In genomic region chr4:128971065-128971694, GRCm38 (mm10) we compare ENCODE assay signal across 8 mouse cellular contexts. TPM values are rescaled to one million over a fixed set of nuclear protein-coding genes. Genes with fewer than 3 reads are reported as not detected.
DNase-seq lines count a peak whose midpoint lies in the region; ATAC-seq and TF ChIP-seq lines count a peak whose summit lies in the region.

No protein-coding gene starts in this region.

- no peaks in the 10 kb centered on the region for H3K4me1 ChIP-seq in hindbrain, embryonic 11.5 days (replicated peaks; ENCODE audit: control insufficient read depth, insufficient read depth, low read length)
- H3K4me1 ChIP-seq in hindbrain, embryonic 13.5 days (replicated peaks) = peaks cover 18% of the 10 kb centered on the region
- H3K4me1 ChIP-seq in bone marrow macrophage, adult 2 months (ENCODE audit: control insufficient read depth, insufficient read depth, low read length) = peaks cover 16% of the 10 kb centered on the region
- peaks cover 11% of the 10 kb centered on the region; the same call in 1 of the 2 replicates for H3K4me1 ChIP-seq in embryonic facial prominence, embryonic 14.5 days (ENCODE audit: control insufficient read depth, insufficient read depth, low read length)
- H3K4me1 ChIP-seq in hindbrain, embryonic 15.5 days (replicated peaks) = peaks cover 14% of the 10 kb centered on the region
- 0 out of 2 replicates have a peak, but pooled peaks cover 2% of the 10 kb centered on the region for H3K4me1 ChIP-seq in testis, adult 2 months (ENCODE audit: control insufficient read depth, insufficient read depth, low read length)

- no peaks in the 10 kb centered on the region for H3K9me3 ChIP-seq in hindbrain, embryonic 11.5 days (ENCODE audit: control insufficient read depth, low read length)
- no peaks in the 10 kb centered on the region for H3K9me3 ChIP-seq in hindbrain, embryonic 13.5 days
- H3K9me3 ChIP-seq in embryonic facial prominence, embryonic 14.5 days (ENCODE audit: control insufficient read depth, low read length) = no peaks in the 10 kb centered on the region
- H3K9me3 ChIP-seq in hindbrain, embryonic 15.5 days = no peaks in the 10 kb centered on the region

- no peaks in the 10 kb centered on the region for H3K36me3 ChIP-seq in hindbrain, embryonic 11.5 days (ENCODE audit: control insufficient read depth, insufficient read depth, low read length)
- H3K36me3 ChIP-seq in hindbrain, embryonic 13.5 days = no peaks in the 10 kb centered on the region
- no peaks in the 10 kb centered on the region for H3K36me3 ChIP-seq in embryonic facial prominence, embryonic 14.5 days (ENCODE audit: control insufficient read depth, insufficient read depth, low read length)
- H3K36me3 ChIP-seq in hindbrain, embryonic 15.5 days = no peaks in the 10 kb centered on the region
- H3K36me3 ChIP-seq in testis, adult 2 months (ENCODE audit: control insufficient read depth, insufficient read depth, low read length) = no peaks in the 10 kb centered on the region

- no peak for TF ChIP-seq POLR2A in bone marrow macrophage, adult 2 months (IDR thresholded peaks at IDR 0.05; ENCODE audit: borderline replicate concordance, low read depth, low read length)
- no peak for TF ChIP-seq POLR2A in testis, adult 2 months (IDR thresholded peaks at IDR 0.05; ENCODE audit: control insufficient read depth, low read depth, low read length)

- DNase-seq in hindbrain, embryonic 11.5 days (ENCODE audit: low spot score) = peak; percentile 86
- DNase-seq in embryonic facial prominence, embryonic 14.5 days (ENCODE audit: low spot score) = peak; percentile 73
- peak; percentile 88 for DNase-seq in left cerebral cortex, postnatal 4 days

- peak; percentile 70 for TF ChIP-seq CTCF in bone marrow macrophage, adult 2 months (IDR thresholded peaks at IDR 0.05; ENCODE audit: low read depth, low read length)
- peak; percentile 66; the same call in 1 of the 2 replicates for TF ChIP-seq CTCF in testis, adult 2 months (IDR thresholded peaks at IDR 0.05; ENCODE audit: control insufficient read depth, insufficient read depth, insufficient replicate concordance, low read depth, low read length)

- no peak overlapping the region for H3K4me3 ChIP-seq in hindbrain, embryonic 11.5 days (ENCODE audit: low read depth, low read length)
- H3K4me3 ChIP-seq in hindbrain, embryonic 13.5 days = no peak overlapping the region
- H3K4me3 ChIP-seq in bone marrow macrophage, adult 2 months (ENCODE audit: insufficient read depth, low read length) = no peak overlapping the region
- no peak overlapping the region for H3K4me3 ChIP-seq in embryonic facial prominence, embryonic 14.5 days (ENCODE audit: low read depth, low read length)
- no peak overlapping the region for H3K4me3 ChIP-seq in hindbrain, embryonic 15.5 days
- H3K4me3 ChIP-seq in testis, adult 2 months (ENCODE audit: control insufficient read depth, low read depth, low read length) = no peak overlapping the region

- no peak for ATAC-seq in hindbrain, embryonic 11.5 days (ENCODE audit: low FRiP score)
- ATAC-seq in hindbrain, embryonic 13.5 days (ENCODE audit: low FRiP score) = no peak
- peak; percentile 53; the same call in 1 of the 2 replicates for ATAC-seq in embryonic facial prominence, embryonic 14.5 days (ENCODE audit: low read depth)
- 0 out of 2 replicates have a peak, but pooled peaks have one; percentile 28 for ATAC-seq in hindbrain, embryonic 15.5 days (ENCODE audit: low FRiP score, low read depth)
- peak; percentile 76 for ATAC-seq in monocyte, adult 5-6 weeks (replicated peaks; ENCODE audit: insufficient number of reproducible peaks, low FRiP score, low TSS enrichment, poor library complexity, severe bottlenecking)

- no peaks in the 10 kb centered on the region for H3K27me3 ChIP-seq in hindbrain, embryonic 11.5 days (ENCODE audit: control insufficient read depth, insufficient read depth, low read length)
- 0 out of 2 replicates have a peak, but pooled peaks cover 2% of the 10 kb centered on the region for H3K27me3 ChIP-seq in hindbrain, embryonic 13.5 days
- no peaks in the 10 kb centered on the region for H3K27me3 ChIP-seq in embryonic facial prominence, embryonic 14.5 days (replicated peaks; ENCODE audit: control insufficient read depth, insufficient read depth, low read length)
- H3K27me3 ChIP-seq in hindbrain, embryonic 15.5 days = no peaks in the 10 kb centered on the region
- no peaks in the 10 kb centered on the region for H3K27me3 ChIP-seq in testis, adult 2 months (ENCODE audit: control insufficient read depth, insufficient read depth, low read length)

- no peak overlapping the region for H3K4me2 ChIP-seq in hindbrain, embryonic 11.5 days (replicated peaks; ENCODE audit: low read depth, low read length)
- H3K4me2 ChIP-seq in hindbrain, embryonic 13.5 days = no peak overlapping the region
- no peak overlapping the region for H3K4me2 ChIP-seq in embryonic facial prominence, embryonic 14.5 days (ENCODE audit: low read depth, low read length)
- no peak overlapping the region for H3K4me2 ChIP-seq in hindbrain, embryonic 15.5 days

- H3K9ac ChIP-seq in hindbrain, embryonic 11.5 days (ENCODE audit: low read depth, low read length) = no peak overlapping the region
- H3K9ac ChIP-seq in hindbrain, embryonic 13.5 days = no peak overlapping the region
- no peak overlapping the region for H3K9ac ChIP-seq in embryonic facial prominence, embryonic 14.5 days (ENCODE audit: low read depth, low read length)
- H3K9ac ChIP-seq in hindbrain, embryonic 15.5 days = no peak overlapping the region

- 45% methylated on average over 14 of the region's 14 CpGs for WGBS in hindbrain, embryonic 11.5 days
- WGBS in hindbrain, embryonic 13.5 days = 44% methylated on average over 14 of the region's 14 CpGs
- 40% methylated on average over 14 of the region's 14 CpGs for WGBS in embryonic facial prominence, embryonic 14.5 days
- 44% methylated on average over 14 of the region's 14 CpGs for WGBS in hindbrain, embryonic 15.5 days

- H3K27ac ChIP-seq in hindbrain, embryonic 11.5 days (ENCODE audit: low read depth, low read length) = no peak overlapping the region
- H3K27ac ChIP-seq in hindbrain, embryonic 13.5 days = no peak overlapping the region
- H3K27ac ChIP-seq in bone marrow macrophage, adult 2 months (ENCODE audit: insufficient read depth, low read depth, low read length) = no peak overlapping the region
- H3K27ac ChIP-seq in embryonic facial prominence, embryonic 14.5 days (replicated peaks; ENCODE audit: low read depth, low read length) = no peak overlapping the region
- no peak overlapping the region for H3K27ac ChIP-seq in hindbrain, embryonic 15.5 days (replicated peaks)
- no peak overlapping the region for H3K27ac ChIP-seq in testis, adult 2 months (ENCODE audit: control insufficient read depth, insufficient read depth, low read depth, low read length)

- intact Hi-C loops in left cerebral cortex, postnatal 4 days (cut with DNase I) = loop anchor here (5.0 kb wide), 1 partner anchor 116 kb away; no protein-coding TSS in a partner anchor

RNA-seq across cellular contexts. Expression of gene Azin2, which starts 8.9 kb away (rescaled TPM):
- polyA plus RNA-seq in hindbrain, embryonic 11.5 days (2014; fragmentation: Nextera tagmentation; extraction: Ambion mirVana) = 10.8 and 12.5 TPM in 2 replicates
- 18.4 and 19.9 TPM in 2 replicates for polyA plus RNA-seq in hindbrain, embryonic 13.5 days (2015; fragmentation: Nextera tagmentation; extraction: Ambion mirVana)
- polyA plus RNA-seq in bone marrow macrophage, adult 2 months (2012; ENCODE audit: insufficient read depth, insufficient read length, missing spikeins) = 1.8 and 2.6 TPM in 2 replicates
- polyA plus RNA-seq in embryonic facial prominence, embryonic 14.5 days (2014; fragmentation: Nextera tagmentation; extraction: Ambion mirVana) = 20.0 and 27.1 TPM in 2 replicates
- 17.3 and 21.9 TPM in 2 replicates for polyA plus RNA-seq in hindbrain, embryonic 15.5 days (2015; fragmentation: Nextera tagmentation; extraction: Ambion mirVana)
- 10 to 100 TPM; 17.8 to 20.0 TPM for total RNA-seq in left cerebral cortex, postnatal 4 days (2021)
- 2.2 to 11.7 TPM (median 5.8 TPM) in 3 replicates for total RNA-seq in monocyte, adult 5-6 weeks (2017)
- 213 and 251 TPM in 2 replicates for polyA plus RNA-seq in testis, adult 2 months (2012; rRNA removed)

RNA-seq across cellular contexts. Expression of gene Ak2, which starts 20.6 kb away (rescaled TPM):
- polyA plus RNA-seq in hindbrain, embryonic 11.5 days (2014; fragmentation: Nextera tagmentation; extraction: Ambion mirVana) = 119 and 128 TPM in 2 replicates
- 90.4 and 92.7 TPM in 2 replicates for polyA plus RNA-seq in hindbrain, embryonic 13.5 days (2015; fragmentation: Nextera tagmentation; extraction: Ambion mirVana)
- polyA plus RNA-seq in bone marrow macrophage, adult 2 months (2012; ENCODE audit: insufficient read depth, insufficient read length, missing spikeins) = 54.5 and 64.3 TPM in 2 replicates
- 135 and 142 TPM in 2 replicates for polyA plus RNA-seq in embryonic facial prominence, embryonic 14.5 days (2014; fragmentation: Nextera tagmentation; extraction: Ambion mirVana)
- 84.8 and 93.2 TPM in 2 replicates for polyA plus RNA-seq in hindbrain, embryonic 15.5 days (2015; fragmentation: Nextera tagmentation; extraction: Ambion mirVana)
- total RNA-seq in left cerebral cortex, postnatal 4 days (2021) = 10 to 100 TPM; 33.5 to 33.8 TPM
- total RNA-seq in monocyte, adult 5-6 weeks (2017) = 62.2 to 89.0 TPM (median 73.4 TPM) in 3 replicates
- polyA plus RNA-seq in testis, adult 2 months (2012; rRNA removed) = 98.0 and 115 TPM in 2 replicates

Comparison
In these comparisons a context has a peak if more than half of its experiments do, and no peak if none do; other contexts are left out.
1. ATAC-seq: peak in embryonic facial prominence, embryonic 14.5 days (single experiment), hindbrain, embryonic 15.5 days (single experiment) and monocyte, adult 5-6 weeks (single experiment); none in hindbrain, embryonic 11.5 days (single experiment) and hindbrain, embryonic 13.5 days (single experiment).
2. Peak in every context shown above with its lines, with median percentiles within 50 percentile points of each other: DNase-seq.